Mouse (Mus musculus): ENCODE measurements at regions not wholly inside any gene's neighbourhood (a gene's known extent, or its start where the extent isn't known, plus 50 kb on each side); places are given as distances from the start of the nearest gene placed in this dataset.

DNA sequence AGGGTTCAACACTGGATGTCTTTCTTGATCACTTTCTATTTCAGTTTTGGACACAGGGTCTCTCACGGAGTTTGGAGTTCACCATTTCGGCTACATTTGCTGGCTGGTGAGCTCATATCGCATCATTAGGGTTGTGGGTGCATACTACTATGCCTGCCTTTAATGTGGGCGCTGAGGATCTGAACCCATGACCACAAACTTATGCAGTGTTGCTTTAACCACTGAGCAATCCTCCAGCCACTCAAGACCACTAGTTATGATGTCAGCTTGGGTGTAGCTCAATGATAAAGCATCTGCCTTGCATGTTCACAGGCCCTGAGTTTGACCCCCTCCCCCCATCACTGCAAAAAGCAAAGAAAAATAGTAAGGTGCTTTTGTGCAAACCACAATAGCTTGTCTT lies 178.8 kb upstream of the Ado start:
- Histone ChIP-seq H3K9ac (ENCODE audit: low read depth, low read length) (no peak overlapping the region), H3K9me3 (replicated peaks; ENCODE audit: control insufficient read depth, low read length) (no peaks in the 10 kb centered on the region), H3K4me3 (ENCODE audit: low read depth, low read length) (no peak overlapping the region), H3K27me3 (ENCODE audit: control insufficient read depth, insufficient read depth, low read length) (peaks cover 2% of the 10 kb centered on the region; the same call in 1 of the 2 replicates), H3K36me3 (ENCODE audit: control insufficient read depth, insufficient read depth, low read length) (no peaks in the 10 kb centered on the region), H3K27ac (ENCODE audit: low read depth, low read length) (no peak overlapping the region), H3K4me1 (ENCODE audit: control insufficient read depth, insufficient read depth, low read length) (no peaks in the 10 kb centered on the region), H3K4me2 (no peak overlapping the region)
- WGBS (ENCODE audit: insufficient replicate concordance), result 80% methylated on average over 4 of the region's 4 CpGs
- no peak for ATAC-seq (replicated peaks; ENCODE audit: insufficient number of reproducible peaks, low FRiP score, low TSS enrichment)

DNA sequence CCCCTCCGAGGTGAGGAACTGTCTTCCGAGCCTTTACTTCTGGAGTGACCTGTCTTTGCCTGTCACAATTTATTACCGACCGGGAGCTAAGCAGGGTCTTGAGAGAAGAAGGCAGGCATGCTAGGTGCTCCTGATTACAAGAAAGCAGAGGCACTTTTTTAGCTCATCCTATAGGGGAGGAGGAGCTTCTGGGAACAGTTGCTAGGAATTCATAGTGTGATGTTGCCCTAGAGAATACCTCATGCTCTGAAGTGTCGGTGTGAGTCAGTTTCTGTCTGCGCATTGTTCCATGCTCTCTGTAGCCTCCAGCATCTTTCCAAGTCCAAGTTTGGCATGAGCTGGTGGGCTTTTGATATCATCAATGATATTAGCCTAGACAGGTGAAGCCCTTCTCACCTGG lies 178.0 kb upstream of the Ado start:
- Histone ChIP-seq H3K4me3 (ENCODE audit: low read depth, low read length) (no peak overlapping the region), H3K9me3 (replicated peaks; ENCODE audit: control insufficient read depth, low read length) (no peaks in the 10 kb centered on the region), H3K4me2 (no peak overlapping the region), H3K9ac (ENCODE audit: low read depth, low read length) (no peak overlapping the region), H3K27ac (ENCODE audit: low read depth, low read length) (no peak overlapping the region), H3K27me3 (ENCODE audit: control insufficient read depth, insufficient read depth, low read length) (peaks cover 2% of the 10 kb centered on the region; the same call in 1 of the 2 replicates), H3K4me1 (ENCODE audit: control insufficient read depth, insufficient read depth, low read length) (no peaks in the 10 kb centered on the region), H3K36me3 (ENCODE audit: control insufficient read depth, insufficient read depth, low read length) (no peaks in the 10 kb centered on the region)
- WGBS (ENCODE audit: insufficient replicate concordance), result 82% methylated on average over 6 of the region's 6 CpGs
- no peak for ATAC-seq (replicated peaks; ENCODE audit: insufficient number of reproducible peaks, low FRiP score, low TSS enrichment)

- no peak overlapping the region for H3K4me3 ChIP-seq (ENCODE audit: low read depth, low read length)
- no peaks in the 10 kb centered on the region for H3K36me3 ChIP-seq (ENCODE audit: control insufficient read depth, insufficient read depth, low read length)
- no peak overlapping the region for H3K27ac ChIP-seq (ENCODE audit: low read depth, low read length)
- no peaks in the 10 kb centered on the region for H3K4me1 ChIP-seq (ENCODE audit: control insufficient read depth, insufficient read depth, low read length)
- 64% methylated on average over 7 of the region's 7 CpGs for WGBS (ENCODE audit: insufficient replicate concordance)
- H3K4me2 ChIP-seq, result no peak overlapping the region
- H3K9ac ChIP-seq (ENCODE audit: low read depth, low read length), result no peak overlapping the region
- H3K9me3 ChIP-seq (replicated peaks; ENCODE audit: control insufficient read depth, low read length), result no peaks in the 10 kb centered on the region
- H3K27me3 ChIP-seq (ENCODE audit: control insufficient read depth, insufficient read depth, low read length), result peaks cover 2% of the 10 kb centered on the region; the same call in 1 of the 2 replicates
- no peak for ATAC-seq (replicated peaks; ENCODE audit: insufficient number of reproducible peaks, low FRiP score, low TSS enrichment)
Measured at GRCm38 (mm10) chr10:67726351-67726750, 177.6 kb upstream of the Ado start.

DNA sequence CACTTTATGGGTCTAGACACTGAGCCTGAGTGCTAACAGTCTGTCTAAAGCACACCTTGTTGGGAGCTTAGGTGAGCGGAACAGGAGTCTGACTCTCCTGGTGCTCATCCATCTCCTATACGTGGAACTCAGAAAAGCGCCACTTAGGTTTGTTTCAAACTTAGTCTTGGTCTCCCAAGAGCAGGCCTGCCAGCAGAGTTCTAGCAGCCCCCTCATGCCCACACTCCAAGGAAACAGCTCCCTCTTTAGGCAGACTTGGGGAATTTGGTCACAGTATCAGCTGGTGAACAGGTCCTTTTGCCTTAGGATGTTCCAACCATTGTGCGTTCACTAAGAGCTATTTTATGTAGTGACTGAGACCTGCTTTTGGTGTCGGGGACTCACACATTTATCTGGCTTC lies 173.0 kb upstream of the Ado start:
- H3K27me3 ChIP-seq (ENCODE audit: control insufficient read depth, insufficient read depth, low read length), result peaks cover 2% of the 10 kb centered on the region; the same call in 1 of the 2 replicates
- H3K4me3 ChIP-seq (ENCODE audit: low read depth, low read length), result no peak overlapping the region
- no peak overlapping the region for H3K27ac ChIP-seq (ENCODE audit: low read depth, low read length)
- no peak overlapping the region for H3K9ac ChIP-seq (ENCODE audit: low read depth, low read length)
- no peaks in the 10 kb centered on the region for H3K36me3 ChIP-seq (ENCODE audit: control insufficient read depth, insufficient read depth, low read length)
- H3K9me3 ChIP-seq (replicated peaks; ENCODE audit: control insufficient read depth, low read length), result no peaks in the 10 kb centered on the region
- WGBS (ENCODE audit: insufficient replicate concordance), result 45% methylated on average over 5 of the region's 5 CpGs
- no peak overlapping the region for H3K4me2 ChIP-seq
- no peaks in the 10 kb centered on the region for H3K4me1 ChIP-seq (ENCODE audit: control insufficient read depth, insufficient read depth, low read length)
- ATAC-seq (replicated peaks; ENCODE audit: insufficient number of reproducible peaks, low FRiP score, low TSS enrichment), result no peak

- Histone ChIP-seq H3K36me3 (ENCODE audit: control insufficient read depth, insufficient read depth, low read length) (no peaks in the 10 kb centered on the region), H3K27me3 (ENCODE audit: control insufficient read depth, insufficient read depth, low read length) (no peaks in the 10 kb centered on the region), H3K4me2 (no peak overlapping the region), H3K27ac (ENCODE audit: low read depth, low read length) (no peak overlapping the region), H3K4me3 (ENCODE audit: low read depth, low read length) (no peak overlapping the region), H3K9me3 (replicated peaks; ENCODE audit: control insufficient read depth, low read length) (no peaks in the 10 kb centered on the region), H3K9ac (ENCODE audit: low read depth, low read length) (no peak overlapping the region), H3K4me1 (ENCODE audit: control insufficient read depth, insufficient read depth, low read length) (no peaks in the 10 kb centered on the region)
- WGBS (ENCODE audit: insufficient replicate concordance), result 71% methylated on average over 7 of the region's 7 CpGs
- ATAC-seq (replicated peaks; ENCODE audit: insufficient number of reproducible peaks, low FRiP score, low TSS enrichment), result no peak
Measured at GRCm38 (mm10) chr10:67717506-67717905, 168.8 kb upstream of the Ado start.

GRCm38 (mm10) chr10:67715046-67715445 lies 166.3 kb upstream of the Ado start:
- Histone ChIP-seq H3K4me1 (ENCODE audit: control insufficient read depth, insufficient read depth, low read length) (no peaks in the 10 kb centered on the region), H3K4me3 (ENCODE audit: low read depth, low read length) (no peak overlapping the region), H3K9ac (ENCODE audit: low read depth, low read length) (no peak overlapping the region), H3K27ac (ENCODE audit: low read depth, low read length) (no peak overlapping the region), H3K9me3 (replicated peaks; ENCODE audit: control insufficient read depth, low read length) (peaks cover 6% of the 10 kb centered on the region), H3K4me2 (no peak overlapping the region), H3K27me3 (ENCODE audit: control insufficient read depth, insufficient read depth, low read length) (no peaks in the 10 kb centered on the region), H3K36me3 (ENCODE audit: control insufficient read depth, insufficient read depth, low read length) (no peaks in the 10 kb centered on the region)
- 83% methylated on average over 4 of the region's 4 CpGs for WGBS (ENCODE audit: insufficient replicate concordance)
- no peak for ATAC-seq (replicated peaks; ENCODE audit: insufficient number of reproducible peaks, low FRiP score, low TSS enrichment)

DNA sequence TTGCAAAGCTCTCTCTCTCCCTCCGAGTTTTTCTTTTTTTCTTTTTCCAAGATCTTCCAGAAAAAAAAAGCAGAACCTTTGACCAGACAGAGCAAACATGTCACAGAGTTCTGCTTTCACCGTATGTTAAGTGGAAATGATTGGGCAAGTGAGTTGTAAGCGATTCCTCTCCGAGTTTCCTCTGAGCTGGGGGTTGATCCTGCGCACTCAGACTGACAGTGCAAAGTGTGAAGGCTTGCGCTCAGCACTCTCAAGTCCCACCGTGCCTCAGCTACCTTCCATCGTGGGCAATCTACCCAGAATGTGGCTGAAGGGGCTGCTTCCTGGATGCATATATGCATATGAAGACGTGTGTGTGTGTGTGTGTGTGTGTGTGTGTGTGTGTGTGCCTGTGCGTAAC lies 164.3 kb upstream of the Ado start:
- no peak for ATAC-seq (replicated peaks; ENCODE audit: insufficient number of reproducible peaks, low FRiP score, low TSS enrichment)
- H3K4me3 ChIP-seq (ENCODE audit: low read depth, low read length), result no peak overlapping the region
- H3K36me3 ChIP-seq (ENCODE audit: control insufficient read depth, insufficient read depth, low read length), result no peaks in the 10 kb centered on the region
- H3K9ac ChIP-seq (ENCODE audit: low read depth, low read length), result no peak overlapping the region
- no peaks in the 10 kb centered on the region for H3K27me3 ChIP-seq (ENCODE audit: control insufficient read depth, insufficient read depth, low read length)
- no peak overlapping the region for H3K27ac ChIP-seq (ENCODE audit: low read depth, low read length)
- H3K9me3 ChIP-seq (replicated peaks; ENCODE audit: control insufficient read depth, low read length), result peaks cover 6% of the 10 kb centered on the region
- no peaks in the 10 kb centered on the region for H3K4me1 ChIP-seq (ENCODE audit: control insufficient read depth, insufficient read depth, low read length)
- 75% methylated on average over 10 of the region's 10 CpGs for WGBS (ENCODE audit: insufficient replicate concordance)
- no peak overlapping the region for H3K4me2 ChIP-seq

GRCm38 (mm10) chr10:67712665-67713064 lies 163.9 kb upstream of the Ado start:
- WGBS (ENCODE audit: insufficient replicate concordance), result 84% methylated on average over 6 of the region's 6 CpGs
- H3K9me3 ChIP-seq (replicated peaks; ENCODE audit: control insufficient read depth, low read length), result peaks cover 6% of the 10 kb centered on the region
- no peak overlapping the region for H3K27ac ChIP-seq (ENCODE audit: low read depth, low read length)
- no peaks in the 10 kb centered on the region for H3K4me1 ChIP-seq (ENCODE audit: control insufficient read depth, insufficient read depth, low read length)
- ATAC-seq (replicated peaks; ENCODE audit: insufficient number of reproducible peaks, low FRiP score, low TSS enrichment), result no peak
- H3K9ac ChIP-seq (ENCODE audit: low read depth, low read length), result no peak overlapping the region
- H3K4me2 ChIP-seq, result no peak overlapping the region
- H3K27me3 ChIP-seq (ENCODE audit: control insufficient read depth, insufficient read depth, low read length), result no peaks in the 10 kb centered on the region
- H3K36me3 ChIP-seq (ENCODE audit: control insufficient read depth, insufficient read depth, low read length), result no peaks in the 10 kb centered on the region
- H3K4me3 ChIP-seq (ENCODE audit: low read depth, low read length), result no peak overlapping the region

DNA sequence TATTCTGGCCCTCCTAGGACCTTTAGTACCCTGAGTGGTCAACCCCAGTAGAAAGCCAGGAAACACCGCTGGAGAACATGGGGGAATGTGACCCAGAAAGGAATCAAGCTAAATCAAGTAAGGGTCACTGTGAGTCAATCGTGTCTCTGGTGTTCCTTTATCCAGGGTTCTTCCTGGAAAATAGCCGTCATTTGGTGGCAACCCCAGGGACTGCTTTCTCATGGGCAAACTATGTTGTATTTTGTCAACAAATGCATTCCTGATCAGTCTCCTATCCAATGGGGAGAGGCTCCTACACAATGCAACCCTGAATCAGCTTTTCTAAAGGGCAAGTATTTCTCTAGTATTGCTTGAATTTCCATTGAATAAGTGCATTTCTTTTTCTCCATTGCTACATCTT lies 163.2 kb upstream of the Ado start:
- no peak overlapping the region for H3K4me3 ChIP-seq (ENCODE audit: low read depth, low read length)
- H3K36me3 ChIP-seq (ENCODE audit: control insufficient read depth, insufficient read depth, low read length), result no peaks in the 10 kb centered on the region
- H3K9ac ChIP-seq (ENCODE audit: low read depth, low read length), result no peak overlapping the region
- H3K4me1 ChIP-seq (ENCODE audit: control insufficient read depth, insufficient read depth, low read length), result no peaks in the 10 kb centered on the region
- H3K4me2 ChIP-seq, result no peak overlapping the region
- no peak overlapping the region for H3K27ac ChIP-seq (ENCODE audit: low read depth, low read length)
- H3K27me3 ChIP-seq (ENCODE audit: control insufficient read depth, insufficient read depth, low read length), result no peaks in the 10 kb centered on the region
- 79% methylated on average over 3 of the region's 3 CpGs for WGBS (ENCODE audit: insufficient replicate concordance)
- ATAC-seq (replicated peaks; ENCODE audit: insufficient number of reproducible peaks, low FRiP score, low TSS enrichment), result no peak
- H3K9me3 ChIP-seq (replicated peaks; ENCODE audit: control insufficient read depth, low read length), result peaks cover 6% of the 10 kb centered on the region

Measured in heart, embryonic 11.5 days (tissue).